Mouse (Mus musculus) neutrophil, adult 5-6 weeks (primary cell): ENCODE data around the gene Plxna1. TPM values are rescaled to one million over a fixed set of nuclear protein-coding genes. Genes with fewer than 3 reads are reported as not detected.

ENCODE experiments used
- ATAC-seq: fragments of 151-379, 151-347 bp; 2 replicates; pipeline ENCODE4 v1.8.0; 2017; ENCODE audit warnings: mild to moderate bottlenecking, moderate TSS enrichment; ENCODE audit not compliant: insufficient number of reproducible peaks, poor library complexity, low FRiP score, severe bottlenecking; ENCODE audit errors: extremely low read depth
- total RNA-seq: library from RNA; stranded (forward); fragments of 200-1000 nt; gene quantifications from 2 replicates; pipeline ENCODE4 v1.2.3, GENCODE M21; 2017

The Plxna1 gene
- total RNA-seq, 1 experiment from 2014 or later = 1.4 TPM

GRCm38 (mm10) chr6:89341981-89342380 is 20.4 kb downstream of the Plxna1 start:
- ATAC-seq = no peak

GRCm38 (mm10) chr6:89339447-89339846 is 23.0 kb downstream of the Plxna1 start:
- no peak for ATAC-seq

GRCm38 (mm10) chr6:89338733-89339132 is 23.7 kb downstream of the Plxna1 start:
- no peak for ATAC-seq

- ATAC-seq = no peak
These were observed 24.8 kb downstream of the Plxna1 start for GRCm38 (mm10) chr6:89337574-89337973.

- ATAC-seq = no peak
These were observed 28.3 kb downstream of the Plxna1 start for GRCm38 (mm10) chr6:89333964-89334702.

GRCm38 (mm10) chr6:89330957-89331356 is 31.5 kb downstream of the Plxna1 start:
- no peak for ATAC-seq

GRCm38 (mm10) chr6:89328634-89329033 is 33.8 kb downstream of the Plxna1 start:
- no peak for ATAC-seq

- no peak for ATAC-seq
These were observed 34.5 kb downstream of the Plxna1 start for GRCm38 (mm10) chr6:89327746-89328491.

- no peak for ATAC-seq
These were observed 37.6 kb downstream of the Plxna1 start for GRCm38 (mm10) chr6:89324842-89325241.

- ATAC-seq = no peak
These were observed 47.2 kb downstream of the Plxna1 start for GRCm38 (mm10) chr6:89315263-89315662.

- no peak for ATAC-seq
These were observed 50.9 kb downstream of the Plxna1 start for GRCm38 (mm10) chr6:89311518-89311917.

- ATAC-seq = no peak
These were observed 52.2 kb downstream of the Plxna1 start for GRCm38 (mm10) chr6:89310236-89310635.

- no peak for ATAC-seq
These were observed 54.0 kb downstream of the Plxna1 start for GRCm38 (mm10) chr6:89308213-89308973.

GRCm38 (mm10) chr6:89304375-89305058 is 57.9 kb downstream of the Plxna1 start:
- ATAC-seq = no peak

GRCm38 (mm10) chr6:89299818-89300217 is 62.6 kb downstream of the Plxna1 start:
- no peak for ATAC-seq

- no peak for ATAC-seq
These were observed 65.3 kb downstream of the Plxna1 start for GRCm38 (mm10) chr6:89296909-89297695.

- peak; percentile 54 for ATAC-seq
These were observed 66.3 kb downstream of the Plxna1 start for GRCm38 (mm10) chr6:89296001-89296709.

GRCm38 (mm10) chr6:89294621-89295020 is 67.8 kb downstream of the Plxna1 start:
- ATAC-seq = no peak
